Mouse (Mus musculus) embryonic fibroblast, embryonic 13.5 days (primary cell): ENCODE results near the gene Adam12.

ENCODE experiments used
- CTCF ChIP-seq: IDR thresholded peaks from 2 replicates; pipeline ENCODE4 v1.5.1; 2011; ENCODE audit warnings: mild to moderate bottlenecking, control low read depth, low read length, moderate library complexity, borderline replicate concordance; ENCODE audit not compliant: insufficient read depth
- POLR2A ChIP-seq: IDR thresholded peaks from 2 replicates; pipeline ENCODE4 v1.6.1; 2011; ENCODE audit warnings: low read depth, mild to moderate bottlenecking, control low read depth, low read length, moderate library complexity

GRCm38 (mm10) chr7:134207956-134208355 is 24.0 kb downstream of the Adam12 start:
- TF ChIP-seq CTCF (no peak), POLR2A (no peak)
